Mouse (Mus musculus) intestine, embryonic 15.5 days (tissue): ENCODE measurements around the gene Foxn3. TPM values are rescaled to one million over a fixed set of nuclear protein-coding genes. Genes with fewer than 3 reads are reported as not detected.

Experiments used
- ATAC-seq: fragments of 200-750 bp; cut with Nextera tagmentation; 2 replicates; pipeline ENCODE4 v1.8.0; 2017; ENCODE audit warnings: moderate TSS enrichment, moderate library complexity
- H3K27ac ChIP-seq: fragments of 300-500 bp; sonication (generic); 2 replicates; pipeline ENCODE4 v1.5.1; 2015; ENCODE audit warnings: mild to moderate bottlenecking, inconsistent platforms
- H3K27me3 ChIP-seq: fragments of 300-500 bp; sonication (generic); replicated peaks from 2 replicates; pipeline ENCODE4 v1.6.1; 2015; ENCODE audit warnings: inconsistent platforms
- H3K36me3 ChIP-seq: fragments of 300-500 bp; sonication (generic); 2 replicates; pipeline ENCODE4 v1.6.1; 2015; ENCODE audit warnings: inconsistent platforms
- H3K4me1 ChIP-seq: fragments of 300-500 bp; sonication (generic); replicated peaks from 2 replicates; pipeline ENCODE4 v1.6.1; 2015; ENCODE audit warnings: inconsistent platforms
- H3K4me2 ChIP-seq: fragments of 300-500 bp; sonication (generic); replicated peaks from 2 replicates; pipeline ENCODE4 v1.6.1; 2015; ENCODE audit warnings: mild to moderate bottlenecking, inconsistent platforms
- H3K4me3 ChIP-seq: fragments of 300-500 bp; sonication (generic); replicated peaks from 2 replicates; pipeline ENCODE4 v1.5.1; 2015; ENCODE audit warnings: inconsistent platforms
- H3K9ac ChIP-seq: fragments of 300-500 bp; sonication (generic); 2 replicates; pipeline ENCODE4 v1.6.1; 2015; ENCODE audit warnings: inconsistent platforms
- H3K9me3 ChIP-seq: fragments of 300-500 bp; sonication (generic); 2 replicates; pipeline ENCODE4 v1.6.1; 2016; ENCODE audit warnings: inconsistent platforms
- WGBS: fragments of 180-500 bp; shearing (Covaris S2); methylation state at CpG from one replicate; pipeline ENCODE4 v1.1.7; 2015; 5-methylcytosine and 5-hydroxymethylcytosine counted together
- polyA plus RNA-seq: library from polyadenylated mRNA; unstranded; fragments of >200 nt; fragmentation: Nextera tagmentation; extraction: Ambion mirVana; gene quantifications from 2 replicates; pipeline ENCODE4 v1.2.1, GENCODE M21; 2015

Foxn3 gene
- polyA plus RNA-seq, 1 experiment from 2014 or later: 57.3 TPM

DNA sequence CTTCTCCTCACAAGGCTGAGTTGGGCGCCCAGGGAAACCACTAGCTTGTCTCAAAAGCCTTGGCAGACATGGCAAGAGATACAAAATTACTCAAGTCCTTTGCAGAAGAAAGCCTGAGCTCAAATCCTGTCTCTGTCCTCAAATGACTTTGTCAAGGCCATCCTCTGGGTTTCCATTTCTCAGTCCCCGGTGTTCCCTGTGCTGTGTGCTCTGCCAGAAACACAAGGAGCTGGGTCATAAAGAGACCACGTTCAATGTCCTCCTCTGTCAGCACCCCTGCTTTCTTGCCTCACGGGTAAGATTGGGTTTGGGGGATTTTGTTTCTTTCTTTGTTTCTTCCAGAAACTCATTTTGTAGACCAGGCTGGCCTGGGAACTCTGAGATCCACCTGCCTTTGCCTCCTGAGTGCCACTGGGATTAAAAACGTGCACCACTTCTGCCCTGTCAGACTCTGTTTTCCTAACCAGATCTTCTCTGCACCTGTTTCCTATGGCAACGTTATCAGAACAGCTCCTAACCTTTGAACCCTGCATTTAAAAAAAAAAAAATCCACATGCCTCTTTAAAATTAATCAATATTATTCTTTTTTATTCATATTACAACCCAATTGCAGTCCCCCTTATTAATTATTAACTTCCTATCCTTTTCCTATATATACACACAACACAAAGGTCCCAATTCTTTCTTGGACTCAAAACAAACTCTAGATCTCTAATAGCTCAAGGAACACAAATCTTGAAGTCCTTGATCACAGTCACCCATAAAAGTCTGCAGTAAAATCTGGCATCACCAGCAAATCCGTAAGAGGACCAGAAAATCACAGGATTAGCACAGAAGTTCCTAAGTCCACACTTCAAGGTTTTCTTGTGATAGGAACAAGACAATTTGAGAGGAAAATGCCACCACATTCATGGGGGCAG lies 144.6 kb downstream of the Foxn3 start:
- 47% methylated on average over 7 of the region's 7 CpGs for WGBS
- Histone ChIP-seq H3K4me1 (peaks cover 3% of the 10 kb centered on the region; the same call in 1 of the 2 replicates), H3K9me3 (no peaks in the 10 kb centered on the region), H3K9ac (no peak overlapping the region), H3K27me3 (no peaks in the 10 kb centered on the region), H3K4me3 (no peak overlapping the region), H3K36me3 (no peaks in the 10 kb centered on the region), H3K4me2 (peak overlapping the region; percentile 20), H3K27ac (peak overlapping the region; percentile 74)
- ATAC-seq: peak; percentile 84

DNA sequence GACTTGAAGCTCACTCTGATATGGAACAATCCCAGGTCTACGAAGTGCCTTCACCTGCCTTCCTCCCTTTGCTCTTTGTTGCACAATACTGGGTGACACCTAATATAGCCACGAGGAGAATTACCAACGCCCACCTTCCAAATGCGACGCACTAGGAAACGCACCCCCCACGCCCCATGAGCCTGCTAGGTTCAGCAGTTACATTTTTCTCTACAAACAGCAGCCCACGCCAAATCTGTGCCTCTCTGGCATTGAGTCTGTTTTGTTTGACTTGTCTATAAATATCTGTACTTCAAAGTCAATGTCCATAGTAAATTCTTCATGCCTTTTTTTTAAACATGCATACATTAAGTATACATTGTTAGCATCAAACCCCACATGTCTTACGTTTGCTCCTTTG lies 145.5 kb downstream of the Foxn3 start:
- 60% methylated on average over 9 of the region's 9 CpGs for WGBS

GRCm38 (mm10) chr12:99415538-99415937 lies 147.8 kb downstream of the Foxn3 start:
- Histone ChIP-seq H3K36me3 (no peaks in the 10 kb centered on the region), H3K4me3 (no peak overlapping the region), H3K4me1 (peaks cover 3% of the 10 kb centered on the region; the same call in 1 of the 2 replicates), H3K9ac (no peak overlapping the region), H3K9me3 (no peaks in the 10 kb centered on the region), H3K4me2 (no peak overlapping the region), H3K27me3 (no peaks in the 10 kb centered on the region), H3K27ac (no peak overlapping the region)
- WGBS: 73% methylated on average over 5 of the region's 5 CpGs
- no peak for ATAC-seq

More for the DNA sequence above, 145.5 kb downstream of the Foxn3 start:
- Histone ChIP-seq H3K4me3 (no peak overlapping the region), H3K9ac (no peak overlapping the region), H3K9me3 (no peaks in the 10 kb centered on the region), H3K4me1 (peaks cover 3% of the 10 kb centered on the region; the same call in 1 of the 2 replicates), H3K27me3 (no peaks in the 10 kb centered on the region), H3K27ac (0 out of 2 replicates have a peak overlapping the region, but pooled peaks have one; percentile 45), H3K4me2 (no peak overlapping the region), H3K36me3 (no peaks in the 10 kb centered on the region)
- no peak for ATAC-seq

GRCm38 (mm10) chr12:99412496-99412895 lies 150.9 kb downstream of the Foxn3 start:
- Histone ChIP-seq H3K4me1 (peaks cover 9% of the 10 kb centered on the region), H3K4me3 (no peak overlapping the region), H3K9ac (no peak overlapping the region), H3K36me3 (no peaks in the 10 kb centered on the region), H3K27me3 (no peaks in the 10 kb centered on the region), H3K9me3 (no peaks in the 10 kb centered on the region), H3K4me2 (no peak overlapping the region), H3K27ac (no peak overlapping the region)
- no peak for ATAC-seq
- 45% methylated on average over 3 of the region's 3 CpGs for WGBS

- H3K9ac ChIP-seq: no peak overlapping the region
- H3K27ac ChIP-seq: no peak overlapping the region
- peaks cover 11% of the 10 kb centered on the region; the same call in 1 of the 2 replicates for H3K4me1 ChIP-seq
- H3K27me3 ChIP-seq: no peaks in the 10 kb centered on the region
- H3K9me3 ChIP-seq: no peaks in the 10 kb centered on the region
- no peak overlapping the region for H3K4me2 ChIP-seq
- 53% methylated on average over 7 of the region's 7 CpGs for WGBS
- peak; percentile 73 for ATAC-seq
- H3K36me3 ChIP-seq: no peaks in the 10 kb centered on the region
- no peak overlapping the region for H3K4me3 ChIP-seq
Measured at GRCm38 (mm10) chr12:99412034-99412433, 151.3 kb downstream of the Foxn3 start.

DNA sequence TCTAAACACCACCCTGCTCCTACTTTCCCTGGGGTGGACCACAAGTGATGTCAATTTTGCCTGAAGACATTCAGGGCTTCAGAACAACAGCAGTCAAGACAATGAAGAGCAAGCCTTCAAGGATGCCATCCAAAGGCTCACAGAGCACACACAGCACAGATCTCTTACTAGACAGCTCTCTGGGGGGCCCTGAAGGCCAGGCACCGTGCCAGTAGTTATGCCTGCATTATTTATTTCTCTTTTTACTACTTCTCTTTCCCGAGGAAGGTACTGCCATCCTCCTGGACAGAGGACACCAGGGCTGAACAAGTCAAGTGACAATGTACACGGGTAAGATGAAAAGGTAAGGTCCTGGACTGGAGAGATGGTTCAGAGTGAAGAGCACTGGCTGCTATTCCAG lies 154.7 kb downstream of the Foxn3 start:
- H3K27me3 ChIP-seq: no peaks in the 10 kb centered on the region
- no peak overlapping the region for H3K27ac ChIP-seq
- H3K4me3 ChIP-seq: no peak overlapping the region
- H3K4me1 ChIP-seq: peaks cover 17% of the 10 kb centered on the region
- H3K36me3 ChIP-seq: no peaks in the 10 kb centered on the region
- no peak for ATAC-seq
- 47% methylated on average over 3 of the region's 3 CpGs for WGBS
- H3K9me3 ChIP-seq: no peaks in the 10 kb centered on the region
- no peak overlapping the region for H3K9ac ChIP-seq
- no peak overlapping the region for H3K4me2 ChIP-seq

DNA sequence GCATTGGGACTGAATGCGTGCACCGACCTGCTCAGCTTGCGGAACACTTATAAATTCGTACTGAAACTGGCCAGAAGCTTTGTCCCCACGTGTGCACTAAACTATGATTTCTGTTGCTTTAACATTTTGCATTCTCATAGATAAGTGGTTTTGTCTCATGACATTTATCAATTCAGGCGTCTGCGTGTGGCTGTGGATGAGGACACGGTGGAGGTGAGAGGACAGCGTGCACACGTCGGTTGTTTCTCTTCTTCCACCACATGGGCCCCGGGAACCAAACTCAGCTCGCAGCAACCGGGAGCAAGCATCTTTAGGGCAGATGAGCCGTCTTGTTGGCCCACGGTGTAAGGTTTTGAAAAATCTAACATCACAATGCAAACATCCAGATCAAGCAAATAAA lies 155.3 kb downstream of the Foxn3 start:
- Histone ChIP-seq H3K9me3 (no peaks in the 10 kb centered on the region), H3K4me1 (peaks cover 17% of the 10 kb centered on the region), H3K4me2 (no peak overlapping the region), H3K4me3 (no peak overlapping the region), H3K27me3 (no peaks in the 10 kb centered on the region), H3K36me3 (no peaks in the 10 kb centered on the region), H3K27ac (no peak overlapping the region), H3K9ac (no peak overlapping the region)
- WGBS: 71% methylated on average over 16 of the region's 16 CpGs
- ATAC-seq: no peak

DNA sequence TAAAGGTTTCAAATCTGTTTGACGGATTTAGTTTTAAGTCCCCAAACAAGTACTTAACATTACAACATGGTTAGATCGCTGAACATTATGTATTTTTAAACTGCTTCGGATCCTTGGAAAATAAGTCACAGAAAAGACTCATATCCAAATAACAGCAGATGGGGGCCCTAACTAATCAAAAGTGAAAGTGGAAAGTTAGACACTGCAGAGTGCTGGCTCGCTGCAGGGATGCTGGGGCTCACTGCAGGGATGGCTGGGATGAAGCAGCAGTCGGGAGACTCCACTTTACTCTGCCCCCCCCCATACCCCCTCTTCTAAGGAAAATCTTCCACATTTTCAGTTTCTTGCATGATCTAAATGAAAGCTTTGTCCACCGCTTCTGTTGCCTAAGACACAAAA lies 156.1 kb downstream of the Foxn3 start:
- no peaks in the 10 kb centered on the region for H3K36me3 ChIP-seq
- peak overlapping the region; percentile 20 for H3K4me3 ChIP-seq
- no peaks in the 10 kb centered on the region for H3K9me3 ChIP-seq
- H3K9ac ChIP-seq: no peak overlapping the region
- H3K4me1 ChIP-seq: peaks cover 17% of the 10 kb centered on the region
- H3K27ac ChIP-seq: peak overlapping the region; percentile 55
- WGBS: 24% methylated on average over 6 of the region's 6 CpGs
- ATAC-seq: peak; percentile 69
- no peaks in the 10 kb centered on the region for H3K27me3 ChIP-seq
- H3K4me2 ChIP-seq: peak overlapping the region; percentile 58

DNA sequence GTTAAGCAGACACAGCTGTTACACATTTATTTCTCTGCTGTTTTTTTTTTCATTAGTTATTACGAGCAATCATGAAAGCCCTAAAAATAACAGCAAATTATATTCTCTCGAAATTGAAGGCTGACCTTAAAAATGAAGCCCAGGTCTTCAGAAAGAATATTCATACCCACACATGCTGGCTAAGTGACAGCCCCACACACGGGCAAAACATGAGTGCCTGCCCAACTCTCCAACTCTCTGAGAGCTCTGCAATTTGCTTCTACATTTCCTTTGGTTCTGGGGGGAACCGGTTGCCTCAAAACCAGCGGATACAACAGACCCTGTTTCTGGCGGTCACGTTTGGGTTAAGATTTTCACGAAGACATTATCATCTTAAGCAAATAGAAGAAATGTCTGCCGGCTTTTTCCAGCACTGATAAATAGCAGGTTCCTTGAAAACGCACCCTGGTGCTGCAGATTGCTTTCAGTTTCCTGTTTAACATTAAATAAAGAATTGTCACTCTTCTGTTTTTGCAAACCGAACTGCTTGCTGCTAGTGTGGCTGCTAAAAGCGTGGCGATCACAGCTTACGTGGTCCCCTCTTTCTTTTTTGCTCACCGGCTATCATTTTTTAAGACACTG lies 156.6 kb downstream of the Foxn3 start:
- 16% methylated on average over 15 of the region's 15 CpGs for WGBS
- Histone ChIP-seq H3K9me3 (no peaks in the 10 kb centered on the region), H3K4me3 (peak overlapping the region; percentile 20), H3K4me2 (peak overlapping the region; percentile 58), H3K4me1 (peaks cover 17% of the 10 kb centered on the region), H3K36me3 (no peaks in the 10 kb centered on the region), H3K27me3 (no peaks in the 10 kb centered on the region), H3K27ac (peak overlapping the region; percentile 55), H3K9ac (no peak overlapping the region)
- ATAC-seq: peak; percentile 41

- Histone ChIP-seq H3K4me2 (no peak overlapping the region; the same call in 1 of the 2 replicates), H3K27me3 (no peaks in the 10 kb centered on the region), H3K9me3 (no peaks in the 10 kb centered on the region), H3K9ac (no peak overlapping the region), H3K4me3 (no peak overlapping the region), H3K27ac (no peak overlapping the region), H3K36me3 (no peaks in the 10 kb centered on the region), H3K4me1 (peaks cover 17% of the 10 kb centered on the region)
- 15% methylated on average over 9 of the region's 9 CpGs for WGBS
- peak; percentile 39; the same call in 1 of the 2 replicates for ATAC-seq
Measured at GRCm38 (mm10) chr12:99406254-99406653, 157.1 kb downstream of the Foxn3 start.

- WGBS: 76% methylated on average over 4 of the region's 4 CpGs
- peaks cover 17% of the 10 kb centered on the region for H3K4me1 ChIP-seq
- no peaks in the 10 kb centered on the region for H3K36me3 ChIP-seq
- H3K4me3 ChIP-seq: no peak overlapping the region
- no peaks in the 10 kb centered on the region for H3K9me3 ChIP-seq
- H3K27me3 ChIP-seq: no peaks in the 10 kb centered on the region
- H3K9ac ChIP-seq: no peak overlapping the region
- H3K4me2 ChIP-seq: no peak overlapping the region
- ATAC-seq: no peak
- H3K27ac ChIP-seq: no peak overlapping the region
Measured at GRCm38 (mm10) chr12:99405401-99405800, 158.0 kb downstream of the Foxn3 start.

DNA sequence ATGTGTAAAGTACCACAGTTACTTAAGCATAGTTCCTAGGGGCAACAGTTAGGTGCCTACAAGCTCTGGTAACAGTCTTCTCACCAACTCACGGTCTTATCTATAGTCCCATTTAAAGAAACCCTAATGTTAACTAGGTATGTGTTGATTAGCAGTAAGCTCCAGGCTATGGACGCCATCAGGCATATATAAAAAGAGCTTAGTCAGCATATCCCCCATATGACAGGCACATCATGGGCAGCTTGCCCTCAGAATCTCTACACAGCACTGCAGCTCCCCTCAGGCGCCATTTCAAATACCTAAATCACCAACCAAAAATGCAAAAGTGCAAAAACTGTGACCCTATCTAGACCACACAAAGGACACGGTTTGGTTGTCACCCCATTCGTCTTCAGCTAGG lies 160.4 kb downstream of the Foxn3 start:
- ATAC-seq: no peak
- peaks cover 11% of the 10 kb centered on the region for H3K4me1 ChIP-seq
- no peak overlapping the region for H3K9ac ChIP-seq
- H3K9me3 ChIP-seq: no peaks in the 10 kb centered on the region
- H3K4me2 ChIP-seq: no peak overlapping the region
- no peaks in the 10 kb centered on the region for H3K27me3 ChIP-seq
- H3K27ac ChIP-seq: no peak overlapping the region
- H3K36me3 ChIP-seq: no peaks in the 10 kb centered on the region
- no peak overlapping the region for H3K4me3 ChIP-seq
- 92% methylated on average over 5 of the region's 5 CpGs for WGBS
